Mouse (Mus musculus) liver, embryonic 11.5 days (tissue): ENCODE measurements at regions not wholly inside any gene's neighbourhood (a gene's known extent, or its start where the extent isn't known, plus 50 kb on each side); places are given as distances from the start of the nearest gene placed in this dataset.
A peak's percentile ranks its signal among the peaks of the same experiment; 100 is the strongest.

Source experiments
- ATAC-seq: fragments of 200-750 bp; cut with Nextera tagmentation; replicated peaks from 2 replicates; pipeline ENCODE4 v1.8.0; 2017; ENCODE audit warnings: moderate number of reproducible peaks, mild to moderate bottlenecking, moderate TSS enrichment, moderate library complexity; ENCODE audit not compliant: low FRiP score
- DNase-seq: peaks from one replicate; pipeline ENCODE4 v3.0.0-alpha.2; 2017; ENCODE audit warnings: low spot score
- H3K27ac ChIP-seq: fragments of 300-500 bp; sonication (generic); 2 replicates; pipeline ENCODE4 v1.5.1; 2014; ENCODE audit warnings: mild to moderate bottlenecking, low read depth, low read length, control low read depth
- H3K27me3 ChIP-seq: fragments of 300-500 bp; sonication (generic); replicated peaks from 2 replicates; pipeline ENCODE4 v1.6.1; 2014; ENCODE audit warnings: low read length, mixed read lengths; ENCODE audit not compliant: control insufficient read depth, insufficient read depth
- H3K36me3 ChIP-seq: fragments of 300-500 bp; sonication (generic); 2 replicates; pipeline ENCODE4 v1.6.1; 2014; ENCODE audit warnings: mild to moderate bottlenecking, low read length, moderate library complexity, mixed read lengths; ENCODE audit not compliant: control insufficient read depth, insufficient read depth
- H3K4me1 ChIP-seq: fragments of 300-500 bp; sonication (generic); replicated peaks from 2 replicates; pipeline ENCODE4 v1.6.1; 2014; ENCODE audit warnings: low read length, mixed read lengths; ENCODE audit not compliant: control insufficient read depth, insufficient read depth
- H3K4me2 ChIP-seq: fragments of 300-500 bp; sonication (generic); 2 replicates; pipeline ENCODE4 v1.6.1; 2014; ENCODE audit warnings: mild to moderate bottlenecking, control low read depth, moderate library complexity
- H3K4me3 ChIP-seq: fragments of 300-500 bp; sonication (generic); 2 replicates; pipeline ENCODE4 v1.5.1; 2014; ENCODE audit warnings: low read depth, low read length, control low read depth
- H3K9ac ChIP-seq: fragments of 300-500 bp; sonication (generic); 2 replicates; pipeline ENCODE4 v1.6.1; 2014; ENCODE audit warnings: low read depth, low read length, control low read depth
- H3K9me3 ChIP-seq: fragments of 300-500 bp; sonication (generic); 2 replicates; pipeline ENCODE4 v1.6.1; 2016; ENCODE audit warnings: low read length, inconsistent platforms, mixed read lengths; ENCODE audit not compliant: control insufficient read depth
- WGBS: fragments of 180-500 bp; shearing (Covaris S2); extraction: QIAGEN DNeasy Blood & Tissue Kit; methylation state at CpG from one replicate; pipeline ENCODE4 v1.1.7; 2014; 5-methylcytosine and 5-hydroxymethylcytosine counted together

- no peak overlapping the region for H3K4me2 ChIP-seq
- WGBS: 56% methylated on average over 1 of the region's 1 CpGs
- DNase-seq (no peak), ATAC-seq (no peak)
- H3K36me3 ChIP-seq: no peaks in the 10 kb centered on the region
- H3K9me3 ChIP-seq: no peaks in the 10 kb centered on the region
- no peak overlapping the region for H3K4me3 ChIP-seq
- no peaks in the 10 kb centered on the region for H3K27me3 ChIP-seq
- no peaks in the 10 kb centered on the region for H3K4me1 ChIP-seq
- no peak overlapping the region for H3K9ac ChIP-seq
- H3K27ac ChIP-seq: no peak overlapping the region
These were observed 81.2 kb upstream of the Chordc1 start for GRCm38 (mm10) chr9:18210721-18211120.

- 0 out of 2 replicates have a peak, but pooled peaks have one; percentile 15 for ATAC-seq
These were observed 65.3 kb upstream of the Chordc1 start for GRCm38 (mm10) chr9:18226644-18227043.

GRCm38 (mm10) chr9:18229933-18230332, 62.0 kb upstream of the Chordc1 start:
- ATAC-seq (no peak), DNase-seq (no peak)
- 7% methylated on average over 1 of the region's 1 CpGs for WGBS
- H3K9ac ChIP-seq: no peak overlapping the region
- H3K36me3 ChIP-seq: no peaks in the 10 kb centered on the region
- no peak overlapping the region for H3K4me3 ChIP-seq
- no peaks in the 10 kb centered on the region for H3K4me1 ChIP-seq
- no peak overlapping the region for H3K27ac ChIP-seq
- no peak overlapping the region for H3K4me2 ChIP-seq
- no peaks in the 10 kb centered on the region for H3K9me3 ChIP-seq
- no peaks in the 10 kb centered on the region for H3K27me3 ChIP-seq

More at GRCm38 (mm10) chr9:18226644-18227043, 65.3 kb upstream of the Chordc1 start:
- Histone ChIP-seq H3K9me3 (no peaks in the 10 kb centered on the region; the same call in 1 of the 2 replicates), H3K27me3 (no peaks in the 10 kb centered on the region), H3K4me3 (no peak overlapping the region), H3K4me1 (no peaks in the 10 kb centered on the region), H3K4me2 (no peak overlapping the region), H3K27ac (no peak overlapping the region), H3K9ac (no peak overlapping the region), H3K36me3 (no peaks in the 10 kb centered on the region)
- DNase-seq: no peak
